Mouse (Mus musculus) natural killer cell, adult 2 months (primary cell): ENCODE results near the gene Col4a3.

Experiments used
- DNase-seq, 2 experiments: peaks; one replicate each; pipeline ENCODE4 v3.0.0; 2022; ENCODE audit warnings: low spot score in 2 of 2

The Col4a3 gene

DNA sequence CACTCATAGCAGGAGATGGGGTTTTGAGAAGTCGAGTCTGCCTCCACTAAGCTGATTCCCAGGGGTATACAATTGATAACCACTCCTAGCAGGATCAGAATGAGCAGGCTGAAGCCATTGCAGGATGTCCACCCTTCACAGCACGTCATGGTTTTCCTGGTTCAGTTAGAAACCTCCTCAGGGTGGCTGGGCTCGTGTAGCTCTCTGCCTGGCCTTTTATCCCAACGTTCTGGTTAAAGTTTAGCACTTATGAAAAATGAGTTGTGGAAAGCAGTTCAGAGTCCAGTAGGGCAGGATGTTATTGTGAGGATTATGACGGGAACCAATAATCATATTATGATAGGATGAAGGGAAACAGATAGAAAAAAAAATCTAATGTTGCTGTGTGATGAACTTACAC, 181.5 kb downstream of the Col4a3 start, which contains the start of gene Tm4sf20:
Tm4sf20 (minus strand) TSS at position 193 of the 400 bp plus-strand sequence.
- DNase-seq: no peak

GRCm38 (mm10) chr1:82771022-82771586, 184.4 kb downstream of the Col4a3 start, which contains the start of gene Gm47791:
Gene Gm47791, minus strand, starts transcription at chr1:82771243.
- no peak for DNase-seq
